Mouse (Mus musculus) heart, postnatal 36 days (tissue): ENCODE measurements at regions not wholly inside any gene's neighbourhood (a gene's known extent, or its start where the extent isn't known, plus 50 kb on each side); places are given as distances from the start of the nearest gene placed in this dataset.
"Not testable (repeated sequence)": the region's sequence is repeated elsewhere in the genome, so short reads cannot be mapped to it uniquely, and the experiment has no call there.

Experiments used
- DNase-seq, 2 experiments: peaks; one replicate each; pipeline ENCODE4 v3.0.0; 2021 to 2022
- intact Hi-C: fragments of 180-260 bp; cut with DNase I; formaldehyde crosslinking; loops from one replicate; pipeline ENCODE4 v1.15.1; 2025

- intact Hi-C loops, result no loop called here
- no peak for DNase-seq
These were observed 55.2 kb downstream of the Gm12728 start for GRCm38 (mm10) chr4:105844675-105845466.

GRCm38 (mm10) chr4:105845998-105846989 lies 56.6 kb downstream of the Gm12728 start:
- intact Hi-C loops, DNase-seq: not testable (repeated sequence)

- no peak for DNase-seq
- intact Hi-C loops, result no loop called here
These were observed 63.4 kb downstream of the Gm12728 start for GRCm38 (mm10) chr4:105853086-105853485.

- intact Hi-C loops, result no loop called here
- no peak for DNase-seq
These were observed 69.6 kb downstream of the Gm12728 start for GRCm38 (mm10) chr4:105859052-105859864.

- no peak for DNase-seq
- intact Hi-C loops, result no loop called here
These were observed 71.4 kb downstream of the Gm12728 start for GRCm38 (mm10) chr4:105860930-105861653.

GRCm38 (mm10) chr4:105861654-105862037 lies 72.0 kb downstream of the Gm12728 start:
- DNase-seq, result no peak
- intact Hi-C loops, result no loop called here

- no peak for DNase-seq
- intact Hi-C loops, result no loop called here
These were observed 80.8 kb downstream of the Gm12728 start for GRCm38 (mm10) chr4:105870512-105870911.

- DNase-seq, result no peak
- intact Hi-C loops, result no loop called here
These were observed 87.6 kb downstream of the Gm12728 start for GRCm38 (mm10) chr4:105877246-105877645.

GRCm38 (mm10) chr4:105879891-105880290 lies 90.2 kb downstream of the Gm12728 start:
- no peak for DNase-seq
- intact Hi-C loops, result no loop called here

GRCm38 (mm10) chr4:105884791-105885190 lies 95.1 kb downstream of the Gm12728 start:
- no peak for DNase-seq

GRCm38 (mm10) chr4:105891438-105891837 lies 101.8 kb downstream of the Gm12728 start:
- intact Hi-C loops, result no loop called here
- no peak for DNase-seq

More at GRCm38 (mm10) chr4:105884791-105885190, 95.1 kb downstream of the Gm12728 start:
- intact Hi-C loops, result no loop called here

- no peak for DNase-seq
These were observed 102.4 kb downstream of the Gm12728 start for GRCm38 (mm10) chr4:105892065-105892464.

GRCm38 (mm10) chr4:105895116-105895515 lies 105.4 kb downstream of the Gm12728 start:
- no peak for DNase-seq
- intact Hi-C loops, result no loop called here

More at GRCm38 (mm10) chr4:105892065-105892464, 102.4 kb downstream of the Gm12728 start:
- intact Hi-C loops, result no loop called here

- intact Hi-C loops, result no loop called here
- no peak for DNase-seq
These were observed 108.6 kb downstream of the Gm12728 start for GRCm38 (mm10) chr4:105898054-105898847.

- intact Hi-C loops, result no loop called here
- DNase-seq, result no peak
These were observed 115.2 kb downstream of the Gm12728 start for GRCm38 (mm10) chr4:105904896-105905295.

- DNase-seq, result peak in 1 of 2 experiments; percentile 18
- intact Hi-C loops, result no loop called here
These were observed 116.7 kb downstream of the Gm12728 start for GRCm38 (mm10) chr4:105906411-105906810.

GRCm38 (mm10) chr4:105907611-105908010 lies 117.9 kb downstream of the Gm12728 start:
- no peak for DNase-seq

GRCm38 (mm10) chr4:105908281-105908680 lies 118.6 kb downstream of the Gm12728 start:
- no peak for DNase-seq
- intact Hi-C loops, result no loop called here

More at GRCm38 (mm10) chr4:105907611-105908010, 117.9 kb downstream of the Gm12728 start:
- intact Hi-C loops, result no loop called here

GRCm38 (mm10) chr4:105909272-105909671 lies 119.6 kb downstream of the Gm12728 start:
- intact Hi-C loops, result no loop called here

More at GRCm38 (mm10) chr4:105909272-105909671, 119.6 kb downstream of the Gm12728 start:
- no peak for DNase-seq
